Mouse (Mus musculus) kidney, adult 9 months (tissue): ENCODE measurements around the gene Gpsm3.

Source experiments
- DNase-seq: peaks from one replicate; pipeline ENCODE4 v3.0.0; 2022

Gene Gpsm3

GRCm38 (mm10) chr17:34631647-34632046 is 42.0 kb downstream of the Gpsm3 start:
- DNase-seq, result no peak

- peak; percentile 89 for DNase-seq
These were observed 42.7 kb downstream of the Gpsm3 start for GRCm38 (mm10) chr17:34632261-34632691.

- DNase-seq, result no peak
These were observed 46.1 kb downstream of the Gpsm3 start for GRCm38 (mm10) chr17:34635671-34636070.

GRCm38 (mm10) chr17:34637459-34637858 is 47.9 kb downstream of the Gpsm3 start:
- DNase-seq, result no peak

GRCm38 (mm10) chr17:34639461-34640255 is 50.1 kb downstream of the Gpsm3 start:
- DNase-seq, result no peak

GRCm38 (mm10) chr17:34640778-34641601 is 51.4 kb downstream of the Gpsm3 start:
- DNase-seq, result no peak
